Mouse (Mus musculus) cerebellum, adult 11 months (tissue): Measurements from ENCODE around the gene Dock9.
A peak's percentile ranks its signal among the peaks of the same experiment; 100 is the strongest.

ENCODE experiments used
- DNase-seq: peaks from one replicate; pipeline ENCODE4 v3.0.0; 2022

Gene Dock9

DNA sequence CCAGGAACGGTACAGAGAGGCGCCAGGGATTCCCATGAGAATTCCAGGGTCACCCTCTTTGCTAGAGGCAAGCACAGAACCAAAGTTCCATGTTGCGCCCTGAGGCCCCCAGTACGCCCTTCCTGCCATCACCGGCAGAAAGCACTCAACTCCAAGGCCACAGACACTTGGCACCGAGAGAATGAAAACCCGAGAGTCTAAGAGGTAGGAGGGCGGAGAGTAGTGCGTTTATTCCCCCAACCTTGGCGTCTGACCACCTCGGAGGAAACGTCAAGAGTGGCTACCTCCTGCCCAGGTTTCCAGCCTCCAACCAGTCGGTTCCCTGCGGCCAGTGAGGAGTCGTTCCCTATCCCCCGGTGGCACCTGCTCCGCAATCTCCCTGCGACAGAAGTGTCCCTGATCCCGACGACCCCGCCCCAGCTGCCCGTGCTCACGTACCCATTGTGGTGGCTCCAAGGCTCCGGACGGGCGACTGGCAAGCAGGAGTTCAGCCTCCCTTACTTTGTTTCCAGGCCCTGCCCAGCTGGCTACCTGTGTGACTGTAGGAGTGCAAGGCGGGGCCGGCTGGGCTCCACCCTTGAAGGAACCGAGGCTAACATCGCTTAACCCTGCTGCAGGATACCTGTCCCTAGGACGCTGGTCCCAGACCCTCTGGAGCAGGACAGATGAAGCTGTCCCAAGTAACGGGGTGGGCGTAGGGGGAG lies 292.7 kb downstream of the Dock9 start, which contains the start of gene Slc15a1:
Gene Slc15a1 (minus strand): TSS at position 472 of the 704 bp plus-strand sequence.
- DNase-seq = no peak

DNA sequence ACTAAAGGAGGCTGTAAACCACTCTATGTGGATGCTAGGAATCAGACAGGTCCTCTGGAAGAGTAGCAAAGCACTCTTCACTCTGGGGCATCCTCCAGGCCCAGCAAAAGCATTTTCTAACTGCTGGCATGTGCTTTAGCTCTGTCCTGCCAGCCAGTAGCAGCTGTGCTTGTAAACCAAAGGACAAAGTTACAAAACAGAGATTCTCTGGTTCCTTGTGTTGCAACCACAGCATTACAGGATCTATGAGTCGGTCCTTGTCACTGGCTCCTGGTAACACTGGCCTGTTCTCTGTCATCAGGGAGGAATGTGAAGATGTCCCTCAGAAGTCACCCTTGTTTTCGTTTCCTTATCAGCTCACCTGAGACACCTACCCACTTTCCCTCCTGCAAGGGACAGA lies 297.1 kb downstream of the Dock9 start:
- DNase-seq = no peak

DNA sequence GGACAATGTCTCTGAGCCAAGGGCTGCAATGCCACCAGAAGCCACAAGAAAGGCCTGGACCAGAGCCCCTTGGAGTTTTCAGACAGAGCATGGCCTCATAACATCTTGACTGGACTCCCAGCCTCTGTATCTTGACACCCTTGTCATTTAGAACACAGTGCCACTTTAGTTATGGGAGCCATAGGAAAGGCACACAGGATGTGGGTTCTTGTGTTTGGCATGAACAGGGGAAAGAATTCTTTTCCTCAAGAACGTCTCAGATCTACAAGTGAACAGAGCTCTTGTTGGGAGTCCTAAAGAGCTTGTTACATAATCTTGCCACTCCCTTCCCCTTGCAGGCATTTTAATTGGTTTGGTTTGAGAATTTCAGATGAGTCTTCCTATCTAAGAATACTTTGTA lies 297.9 kb downstream of the Dock9 start:
- DNase-seq = no peak

DNA sequence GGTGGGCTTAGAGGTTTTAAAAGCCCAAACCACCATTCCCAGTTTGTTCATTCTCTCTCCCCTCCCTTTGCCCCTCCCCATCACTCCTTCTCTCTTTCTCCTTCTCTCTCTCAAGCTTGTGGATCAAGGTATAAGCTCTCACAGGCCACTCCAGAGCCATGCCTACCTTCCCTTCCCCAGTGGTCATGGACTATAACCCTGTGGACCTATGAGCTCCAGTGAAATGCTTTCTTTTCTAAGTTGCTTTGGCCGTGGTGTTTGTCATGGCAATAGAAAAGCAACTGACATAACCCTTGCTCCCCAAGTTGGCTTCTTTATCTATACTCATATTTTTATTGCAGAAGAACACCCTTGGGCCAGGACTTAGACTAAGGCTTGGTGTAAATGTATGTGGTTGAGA lies 299.8 kb downstream of the Dock9 start:
- DNase-seq = no peak

GRCm38 (mm10) chr14:121495741-121496140 lies 301.9 kb downstream of the Dock9 start:
- peak; percentile 7 for DNase-seq

- DNase-seq = no peak
These were observed 302.5 kb downstream of the Dock9 start for GRCm38 (mm10) chr14:121495120-121495519.

DNA sequence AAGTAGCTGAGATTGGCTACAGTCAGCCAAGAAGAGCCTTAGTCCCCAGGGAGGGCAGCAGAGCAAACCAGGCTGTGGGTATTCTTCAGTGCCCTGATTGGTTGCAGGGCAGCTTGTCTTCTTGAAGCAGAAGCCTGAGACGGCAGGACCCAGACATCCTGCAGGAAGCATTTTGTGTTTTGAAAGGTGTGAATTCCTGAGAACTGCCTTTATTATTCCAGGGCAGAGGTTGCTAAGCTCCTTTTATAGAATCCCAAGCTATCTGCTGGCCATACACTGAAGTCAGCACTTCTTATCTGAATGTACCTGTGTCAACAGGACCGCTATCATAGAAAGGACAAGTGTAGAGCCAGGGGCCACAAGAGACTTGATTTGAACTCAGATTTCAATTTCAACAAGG lies 303.4 kb downstream of the Dock9 start:
- DNase-seq = no peak

DNA sequence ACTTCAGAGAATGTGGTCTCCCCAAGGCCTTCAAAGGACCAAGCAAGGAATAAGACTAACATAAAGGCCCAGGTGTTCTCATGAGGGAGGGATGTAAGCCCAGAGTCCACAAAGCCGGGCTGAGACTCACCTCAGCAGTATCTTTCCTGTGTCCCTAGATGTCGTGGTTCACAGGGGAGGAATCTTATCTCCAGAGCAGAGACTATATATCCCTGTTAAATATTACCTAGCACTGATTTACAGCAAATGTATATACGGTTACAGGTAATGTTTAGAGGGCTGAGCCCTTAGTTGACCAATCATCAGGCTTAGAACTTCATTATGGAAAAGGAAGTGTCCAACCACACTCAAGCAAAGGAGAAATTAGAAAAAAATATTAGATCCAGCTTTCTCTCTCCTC lies 303.9 kb downstream of the Dock9 start:
- no peak for DNase-seq

DNA sequence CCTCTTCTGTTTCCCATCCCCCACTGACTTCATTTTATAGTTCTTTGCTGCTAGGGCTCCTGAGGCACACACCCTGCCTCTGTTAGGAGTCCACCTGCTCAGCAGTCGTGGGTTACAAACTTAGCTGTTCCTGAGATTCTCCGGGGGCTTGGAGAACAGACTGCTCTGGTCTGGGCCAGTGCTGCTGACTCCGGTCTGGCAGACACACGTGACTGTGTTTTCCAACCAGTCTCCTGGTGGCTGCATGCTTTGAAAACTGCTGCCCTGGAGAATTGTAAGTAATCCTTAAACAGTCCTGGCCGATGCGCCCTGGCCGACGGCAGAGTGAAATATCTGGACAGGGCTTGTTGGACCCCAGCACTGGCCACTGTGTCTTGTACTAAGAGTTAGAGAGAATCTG lies 305.3 kb downstream of the Dock9 start:
- DNase-seq = no peak
